Mouse (Mus musculus): Measurements from ENCODE around the gene Sfrp2. TPM values are rescaled to one million over a fixed set of nuclear protein-coding genes. Genes with fewer than 3 reads are reported as not detected.

Sfrp2 gene
- not detected in 2 replicates for total RNA-seq (2017)

DNA sequence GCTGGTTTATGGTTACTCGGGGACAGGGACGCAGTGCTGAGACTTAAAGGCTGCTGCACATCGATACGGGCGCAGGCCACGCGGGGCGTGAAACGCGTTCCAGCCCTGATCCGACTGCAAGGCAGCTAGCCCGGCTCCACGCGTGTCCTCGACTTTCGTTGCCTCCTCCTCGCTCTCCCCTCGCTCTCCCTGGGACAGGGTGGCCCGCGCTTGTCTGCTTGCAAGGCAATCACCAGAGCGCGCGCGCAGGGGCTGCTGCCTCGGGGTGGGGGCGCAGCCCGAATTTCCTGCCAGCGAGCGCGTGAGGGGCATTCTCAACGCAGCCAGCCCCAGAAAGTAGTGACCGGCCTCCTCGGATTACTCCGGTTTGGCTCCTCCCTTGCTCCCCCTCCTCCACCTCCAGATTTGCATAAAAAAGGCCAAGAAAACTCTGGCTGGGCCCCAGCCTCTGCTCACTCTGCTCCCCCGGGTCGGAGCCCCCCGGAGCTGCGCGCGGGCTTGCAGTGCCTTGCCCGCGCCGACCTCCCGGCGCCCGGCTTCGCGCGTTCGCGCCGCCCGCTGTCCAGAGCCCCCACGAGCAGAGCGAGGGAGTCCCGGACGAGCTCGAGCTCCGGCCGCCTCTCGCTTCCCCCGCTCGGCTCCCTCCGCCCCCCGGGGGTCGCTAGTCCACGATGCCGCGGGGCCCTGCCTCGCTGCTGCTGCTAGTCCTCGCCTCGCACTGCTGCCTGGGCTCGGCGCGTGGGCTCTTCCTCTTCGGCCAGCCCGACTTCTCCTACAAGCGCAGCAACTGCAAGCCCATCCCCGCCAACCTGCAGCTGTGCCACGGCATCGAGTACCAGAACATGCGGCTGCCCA is at the start of gene Sfrp2:
Gene Sfrp2 (plus strand): TSS at position 451 of the 855 bp plus-strand sequence.
- no peak for ATAC-seq (ENCODE audit: extremely low read depth, insufficient number of reproducible peaks, low FRiP score, poor library complexity, severe bottlenecking)

DNA sequence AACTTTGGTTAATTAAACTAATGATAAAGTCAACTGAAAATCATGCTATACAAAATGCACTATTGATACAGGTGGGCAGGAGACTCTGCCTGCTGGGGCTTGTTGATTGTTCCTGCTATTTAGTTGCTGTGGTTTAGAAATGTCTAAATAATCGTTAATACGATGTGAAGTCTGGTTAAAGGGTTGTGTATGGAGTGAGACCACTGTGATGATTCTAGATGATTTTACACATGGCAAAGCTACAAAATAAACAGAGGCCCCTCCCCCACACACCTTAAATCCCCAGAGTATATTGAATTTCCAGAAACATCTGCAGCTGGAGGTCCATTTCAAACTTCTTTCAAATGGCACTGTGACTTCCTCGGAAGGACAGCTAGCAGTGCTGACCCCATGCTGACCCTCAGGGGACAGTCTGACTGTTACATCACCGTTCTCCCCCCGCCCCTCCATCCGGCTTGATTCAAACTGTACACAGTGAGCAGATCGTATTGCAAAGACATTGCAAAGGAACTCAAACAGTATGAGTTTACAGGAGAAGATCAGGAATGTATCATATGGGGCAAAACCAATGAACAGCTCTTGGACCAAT is 48.4 kb upstream of the Sfrp2 start:
- no peak for ATAC-seq (ENCODE audit: extremely low read depth, insufficient number of reproducible peaks, low FRiP score, poor library complexity, severe bottlenecking)

DNA sequence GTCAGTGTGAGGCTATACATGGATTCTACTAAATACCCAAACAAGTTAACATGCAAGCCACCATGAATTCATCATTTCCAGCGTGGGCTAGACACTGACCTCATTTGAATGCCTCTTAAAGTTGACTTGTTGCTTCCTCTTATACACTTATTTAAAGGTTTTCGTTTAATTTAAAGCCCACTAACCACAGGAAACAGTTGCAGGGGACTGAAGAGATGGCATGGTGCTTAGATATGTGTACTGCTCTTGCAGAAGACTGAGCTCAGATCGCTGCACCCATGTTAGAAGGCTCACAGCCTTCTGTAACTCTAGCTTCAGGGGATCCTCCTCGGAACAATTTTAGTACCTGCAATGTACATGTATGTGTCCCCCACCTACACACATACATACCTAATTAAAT is 47.5 kb upstream of the Sfrp2 start:
- ATAC-seq (ENCODE audit: extremely low read depth, insufficient number of reproducible peaks, low FRiP score, poor library complexity, severe bottlenecking), result no peak

DNA sequence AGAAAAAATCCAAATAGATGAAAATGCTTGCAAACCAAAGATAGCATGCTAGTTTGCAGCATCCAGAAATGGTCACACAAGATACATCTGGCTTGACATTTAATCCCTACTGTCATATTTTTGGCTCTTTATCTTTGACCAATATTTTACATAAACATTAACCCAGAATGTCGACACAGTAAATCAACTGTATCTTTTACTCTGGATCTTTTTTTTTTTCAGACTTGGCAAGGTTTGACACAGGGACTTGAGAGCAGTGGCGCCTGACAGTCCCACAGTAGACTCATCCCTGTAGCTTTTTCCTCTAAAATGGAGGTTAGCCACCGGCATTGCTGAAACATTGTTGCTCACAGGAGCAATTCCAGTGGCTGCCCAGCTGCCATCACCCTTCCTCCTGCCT is 37.9 kb upstream of the Sfrp2 start:
- ATAC-seq (ENCODE audit: extremely low read depth, insufficient number of reproducible peaks, low FRiP score, poor library complexity, severe bottlenecking), result no peak

DNA sequence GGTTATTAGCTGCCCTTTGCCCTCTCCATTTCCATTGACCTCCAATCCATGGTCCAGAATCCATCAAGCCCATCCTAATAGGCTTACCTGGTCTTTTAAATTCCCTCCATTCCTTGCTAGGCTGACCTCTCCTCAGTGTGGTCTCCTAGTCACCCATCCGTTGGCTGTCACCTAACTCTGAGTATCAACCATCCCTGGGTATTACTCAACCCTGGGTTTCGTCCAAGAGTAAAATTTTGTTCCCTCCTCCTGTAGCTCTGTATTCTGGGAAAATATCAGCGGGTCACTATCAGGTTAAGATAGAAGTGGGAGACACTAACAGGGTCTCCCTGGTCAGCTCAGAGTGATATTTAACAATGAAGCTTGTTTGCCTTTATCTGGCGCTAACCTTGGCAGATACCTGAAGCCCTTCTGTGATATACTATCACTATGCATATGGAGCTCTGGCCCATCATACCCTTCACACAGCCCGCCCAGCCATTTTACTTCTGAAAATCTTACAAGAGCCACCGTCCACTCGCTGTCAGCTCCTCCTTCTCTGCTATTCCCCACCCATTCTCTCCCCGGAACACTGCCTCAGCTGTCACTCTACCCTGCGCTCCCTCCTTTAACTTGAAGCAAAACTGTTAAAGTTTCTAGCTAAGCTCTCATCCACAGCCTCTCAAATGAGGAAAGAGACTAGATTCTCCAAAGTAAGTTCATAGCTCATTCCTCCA is 37.3 kb upstream of the Sfrp2 start:
- ATAC-seq (ENCODE audit: extremely low read depth, insufficient number of reproducible peaks, low FRiP score, poor library complexity, severe bottlenecking), result no peak

DNA sequence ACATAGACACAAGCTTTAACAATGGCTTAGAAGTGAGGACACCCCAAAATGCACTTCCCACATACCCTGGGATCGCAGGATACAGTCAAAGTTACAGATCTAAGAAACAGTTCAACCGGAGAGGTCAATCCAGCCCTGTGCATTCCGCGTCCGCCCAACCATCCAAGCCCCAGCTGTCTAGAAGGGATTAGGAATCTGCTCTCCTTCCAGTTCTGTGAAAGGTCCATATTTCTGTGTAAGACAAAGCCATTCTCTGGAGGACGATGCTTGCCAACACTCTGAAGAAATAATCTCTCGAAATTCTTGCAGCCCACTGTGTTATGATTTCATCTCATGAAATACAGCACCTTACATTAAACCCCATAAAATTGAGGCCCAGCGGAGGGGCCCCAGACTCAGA is 32.1 kb upstream of the Sfrp2 start:
- ATAC-seq (ENCODE audit: extremely low read depth, insufficient number of reproducible peaks, low FRiP score, poor library complexity, severe bottlenecking), result no peak

DNA sequence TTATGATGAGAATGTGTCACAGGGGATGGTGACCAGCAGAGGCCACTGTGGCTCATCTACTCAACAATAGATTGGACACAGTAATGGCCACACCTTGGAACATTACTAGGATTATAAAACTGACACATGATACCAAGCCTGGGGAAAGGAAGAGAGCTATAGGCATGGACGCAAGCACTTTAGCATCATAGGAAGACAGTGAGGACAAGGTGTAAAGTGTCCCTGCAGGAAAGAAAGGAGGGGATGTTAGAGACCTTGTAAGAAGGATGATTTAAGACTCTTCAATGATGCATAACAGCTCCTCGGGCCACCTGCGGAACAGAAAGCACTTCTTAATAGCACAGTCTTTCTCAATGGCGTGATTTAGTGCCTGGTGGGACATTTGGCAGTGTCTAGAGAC is 29.1 kb upstream of the Sfrp2 start:
- no peak for ATAC-seq (ENCODE audit: extremely low read depth, insufficient number of reproducible peaks, low FRiP score, poor library complexity, severe bottlenecking)

DNA sequence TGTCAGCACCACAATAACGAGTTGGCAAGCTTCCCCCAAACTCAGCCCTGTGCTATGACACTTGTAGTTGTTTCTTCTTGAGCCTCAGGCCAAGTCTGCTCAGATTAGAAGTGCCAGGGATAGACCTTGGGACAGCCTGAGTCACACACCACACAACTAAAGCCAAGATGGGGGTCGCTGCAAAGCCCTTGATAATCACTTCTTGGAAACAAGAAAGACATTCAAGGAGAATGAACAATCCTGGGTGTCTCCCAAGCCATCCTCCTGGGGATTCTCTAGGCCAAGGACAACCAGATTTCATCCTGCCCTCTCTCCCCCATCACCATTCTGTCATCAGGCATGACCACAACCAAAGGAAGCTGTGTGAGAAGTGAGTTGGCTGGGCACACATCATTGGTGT is 25.9 kb upstream of the Sfrp2 start:
- no peak for ATAC-seq (ENCODE audit: extremely low read depth, insufficient number of reproducible peaks, low FRiP score, poor library complexity, severe bottlenecking)

DNA sequence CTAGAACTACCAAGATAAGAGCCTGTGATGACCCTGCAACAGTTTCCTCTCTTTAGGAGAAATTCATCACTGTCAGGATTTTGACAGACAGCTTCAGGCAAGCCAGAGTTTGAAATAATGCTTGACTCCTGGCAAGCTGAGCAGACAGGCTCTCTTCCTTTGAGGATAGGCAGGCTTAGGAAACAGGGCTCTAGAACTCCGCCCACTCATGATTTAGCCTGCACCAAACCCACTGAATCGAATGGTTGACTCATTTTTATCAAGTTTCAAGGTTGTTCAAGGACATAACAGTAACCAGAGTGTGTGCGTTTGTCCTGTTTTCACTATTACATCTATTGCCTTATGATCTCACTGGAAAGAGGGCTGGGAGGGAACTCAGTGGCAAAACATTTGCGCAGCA is 18.8 kb upstream of the Sfrp2 start:
- no peak for ATAC-seq (ENCODE audit: extremely low read depth, insufficient number of reproducible peaks, low FRiP score, poor library complexity, severe bottlenecking)

DNA sequence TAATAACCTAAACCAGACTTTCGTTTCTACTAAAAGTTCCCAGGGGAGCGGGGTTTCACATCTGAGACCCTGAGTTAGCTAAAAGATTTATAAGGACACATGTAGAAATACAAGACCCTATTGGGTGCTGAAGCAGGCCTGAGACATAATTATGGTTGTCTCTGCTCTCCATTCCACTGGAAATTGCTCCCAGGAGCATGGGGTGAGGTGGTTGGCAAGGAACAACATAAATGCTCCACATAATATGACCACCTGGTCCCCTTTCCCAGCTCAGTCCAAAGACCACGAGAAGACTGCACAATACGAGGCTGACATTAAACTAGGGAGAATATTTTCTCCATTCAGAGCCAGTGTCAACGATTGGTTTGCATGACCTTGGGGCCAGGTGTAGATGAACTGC is 18.2 kb upstream of the Sfrp2 start:
- ATAC-seq (ENCODE audit: extremely low read depth, insufficient number of reproducible peaks, low FRiP score, poor library complexity, severe bottlenecking), result no peak

DNA sequence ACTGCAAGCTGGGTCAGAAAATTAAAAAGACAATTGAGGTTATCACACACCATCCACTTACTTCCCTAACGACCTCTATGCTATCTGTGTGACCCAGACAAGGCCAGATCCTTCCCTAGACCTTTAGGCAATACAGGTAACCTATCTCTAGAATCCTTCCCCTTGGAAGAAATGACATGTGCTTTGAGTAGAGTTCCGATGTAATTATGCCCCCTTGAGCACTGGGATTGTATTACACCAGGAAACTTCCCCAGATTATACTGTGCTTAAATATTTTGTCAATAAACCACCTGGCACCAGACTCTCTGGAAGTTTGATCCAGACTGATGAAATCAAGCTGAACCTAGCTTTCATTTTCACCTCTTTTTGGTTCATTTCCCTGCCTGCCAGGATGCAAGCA is 14.5 kb upstream of the Sfrp2 start:
- no peak for ATAC-seq (ENCODE audit: extremely low read depth, insufficient number of reproducible peaks, low FRiP score, poor library complexity, severe bottlenecking)

DNA sequence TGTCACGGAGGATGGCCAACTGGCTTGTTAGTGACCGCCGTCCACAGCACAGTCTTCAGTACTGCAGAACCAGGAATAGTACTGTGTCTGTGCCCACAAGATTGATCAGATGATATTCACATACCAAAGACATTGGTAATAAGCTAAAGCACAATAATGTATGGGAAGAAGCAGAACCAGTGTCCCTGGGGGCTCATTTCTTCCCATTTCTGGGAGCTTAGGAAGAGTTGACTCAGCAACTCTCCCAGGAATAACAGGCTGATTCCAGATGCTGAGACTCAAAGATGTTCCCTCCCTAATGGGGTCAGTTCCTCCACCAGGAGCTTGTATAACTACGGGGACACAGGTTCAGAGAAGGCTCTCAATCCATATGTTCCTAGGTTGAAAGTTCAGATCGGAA is 13.9 kb upstream of the Sfrp2 start:
- no peak for ATAC-seq (ENCODE audit: extremely low read depth, insufficient number of reproducible peaks, low FRiP score, poor library complexity, severe bottlenecking)

DNA sequence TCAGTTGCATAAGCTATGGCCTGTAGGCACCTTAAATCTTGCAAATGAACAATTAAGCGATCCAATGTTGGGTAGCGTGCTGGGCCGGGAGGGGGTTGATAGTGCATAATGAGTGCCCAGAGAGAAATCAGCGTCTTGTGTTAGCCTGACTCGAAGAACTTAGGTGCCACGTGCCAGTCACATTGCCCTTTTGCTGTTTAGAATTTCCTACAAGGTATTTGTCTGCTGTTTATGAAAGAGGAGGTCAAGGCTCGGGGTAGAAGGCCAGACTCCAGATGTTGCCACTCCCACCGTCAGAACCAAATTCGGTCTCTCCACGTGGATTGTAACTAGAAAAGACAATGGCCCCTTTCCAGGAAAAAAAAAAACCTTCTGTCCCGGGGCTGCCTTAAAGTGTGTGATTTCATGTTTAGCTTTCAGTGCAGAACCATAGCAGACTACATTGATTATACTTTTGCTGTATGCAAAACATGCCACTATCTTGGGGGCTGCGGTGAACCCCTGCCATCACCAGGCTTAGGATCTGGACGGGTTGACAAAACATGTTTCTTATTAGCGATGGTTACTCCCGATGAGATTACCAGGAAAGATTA is 11.0 kb upstream of the Sfrp2 start:
- no peak for ATAC-seq (ENCODE audit: extremely low read depth, insufficient number of reproducible peaks, low FRiP score, poor library complexity, severe bottlenecking)

DNA sequence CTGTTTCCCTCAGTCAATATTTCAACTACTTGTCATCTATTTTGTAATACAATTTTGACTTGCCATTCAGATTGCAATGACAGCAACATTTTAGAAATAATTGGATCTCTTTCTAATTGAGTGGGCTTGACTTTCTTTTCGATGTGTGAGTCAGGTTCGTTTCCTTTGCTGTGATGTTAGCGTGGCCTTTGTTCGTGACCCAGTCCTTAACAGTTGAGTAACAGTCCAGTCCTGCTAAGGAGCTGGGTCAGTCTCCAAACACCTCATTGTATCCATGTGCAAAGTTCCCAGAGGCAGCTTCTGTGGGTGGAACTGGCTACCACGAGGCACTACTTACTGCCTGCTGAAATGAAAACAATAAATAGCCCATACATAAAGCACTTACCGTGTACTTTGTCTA is 10.5 kb upstream of the Sfrp2 start:
- no peak for ATAC-seq (ENCODE audit: extremely low read depth, insufficient number of reproducible peaks, low FRiP score, poor library complexity, severe bottlenecking)

DNA sequence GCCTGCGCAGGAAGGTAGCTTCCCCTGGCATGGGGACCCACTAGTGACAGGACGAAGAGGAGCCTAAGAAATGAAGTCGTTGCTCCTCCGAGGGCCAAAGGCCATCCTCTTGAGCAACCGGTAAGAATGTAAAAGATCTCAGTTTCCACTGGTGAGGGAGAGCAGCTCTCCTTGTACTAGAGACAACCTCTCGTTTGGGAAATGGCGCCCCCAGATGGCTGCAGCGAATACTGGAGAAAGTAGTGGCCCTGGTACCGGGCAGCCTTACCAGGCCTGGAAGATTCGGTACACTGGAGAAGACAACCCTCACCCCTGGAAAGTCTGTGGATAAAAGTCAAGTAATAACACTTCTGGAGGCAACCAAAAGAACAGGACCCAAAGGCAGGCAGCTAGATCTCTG is 3.8 kb upstream of the Sfrp2 start:
- no peak for ATAC-seq (ENCODE audit: extremely low read depth, insufficient number of reproducible peaks, low FRiP score, poor library complexity, severe bottlenecking)

DNA sequence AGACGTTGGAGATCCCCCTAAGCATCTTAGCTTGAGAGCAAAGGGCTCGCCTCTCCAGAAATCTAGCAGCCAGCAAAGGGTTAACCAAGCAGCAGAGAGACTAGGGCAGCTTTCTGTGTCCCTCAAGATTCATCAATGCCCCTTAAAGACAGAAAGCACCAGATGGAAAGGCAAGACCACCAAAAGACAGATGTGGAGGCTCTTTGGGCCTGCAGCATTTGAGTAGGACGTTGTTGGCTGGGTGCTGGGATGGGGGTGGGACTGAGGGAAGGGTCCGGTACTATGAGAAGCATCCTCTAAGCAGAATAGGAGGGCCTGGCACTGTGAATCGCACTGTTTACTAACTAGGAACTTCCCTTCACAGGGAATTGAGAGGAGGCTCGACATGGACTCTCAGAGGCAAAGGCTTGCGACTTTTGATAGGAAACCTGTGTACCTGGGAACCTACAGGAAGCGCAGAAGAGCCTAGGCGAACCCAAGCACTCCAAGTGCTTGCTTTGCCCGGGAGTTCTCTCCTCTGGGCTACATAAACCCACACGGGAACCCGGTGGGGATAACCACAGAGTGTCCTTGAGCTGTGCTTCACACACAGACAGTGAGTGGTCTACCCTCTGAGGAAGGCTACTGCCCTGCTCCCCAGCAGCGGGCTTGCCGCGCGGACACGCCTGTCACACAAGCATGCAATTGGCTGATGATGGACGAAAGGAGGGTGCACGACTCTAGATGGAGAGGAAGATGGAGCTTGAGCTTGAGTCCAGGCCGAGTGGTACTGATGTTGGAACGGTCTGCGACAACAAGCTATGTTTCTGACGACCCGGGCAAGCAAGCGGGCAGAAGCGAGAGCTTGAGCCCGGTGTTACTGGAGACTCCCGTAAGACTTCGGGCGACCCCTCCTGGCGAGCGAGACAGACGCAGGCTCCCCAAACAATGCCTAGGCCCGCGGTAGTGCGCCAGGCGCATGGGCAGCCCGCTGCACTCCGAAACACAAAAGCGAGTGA is 2.3 kb upstream of the Sfrp2 start:
- no peak for ATAC-seq (ENCODE audit: extremely low read depth, insufficient number of reproducible peaks, low FRiP score, poor library complexity, severe bottlenecking)

DNA sequence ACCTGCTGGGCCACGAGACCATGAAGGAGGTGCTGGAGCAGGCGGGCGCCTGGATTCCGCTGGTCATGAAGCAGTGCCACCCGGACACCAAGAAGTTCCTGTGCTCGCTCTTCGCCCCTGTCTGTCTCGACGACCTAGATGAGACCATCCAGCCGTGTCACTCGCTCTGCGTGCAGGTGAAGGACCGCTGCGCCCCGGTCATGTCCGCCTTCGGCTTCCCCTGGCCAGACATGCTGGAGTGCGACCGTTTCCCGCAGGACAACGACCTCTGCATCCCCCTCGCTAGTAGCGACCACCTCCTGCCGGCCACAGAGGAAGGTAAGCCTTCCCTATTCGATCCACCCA is 577 bp downstream of the Sfrp2 start:
- ATAC-seq (ENCODE audit: extremely low read depth, insufficient number of reproducible peaks, low FRiP score, poor library complexity, severe bottlenecking), result no peak

DNA sequence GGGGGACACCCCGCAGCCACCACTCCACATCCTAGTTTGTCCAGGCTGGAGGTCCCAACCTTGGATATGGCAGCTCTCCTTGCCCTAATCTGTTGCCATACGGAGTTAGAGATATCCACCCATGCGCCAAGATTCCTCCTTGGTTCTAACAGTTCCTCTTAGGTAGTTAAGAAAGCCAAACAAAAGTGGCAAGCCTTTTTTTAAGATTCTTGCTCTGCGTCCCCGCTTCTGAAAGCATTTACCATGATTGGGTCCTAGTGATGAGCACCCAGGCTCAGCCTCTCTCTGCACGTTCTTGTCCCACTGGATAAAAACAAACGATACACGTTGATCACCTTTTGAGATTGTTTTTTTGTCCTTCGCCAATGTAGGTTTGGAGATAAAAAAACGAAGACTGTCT is 1.0 kb downstream of the Sfrp2 start:
- ATAC-seq (ENCODE audit: extremely low read depth, insufficient number of reproducible peaks, low FRiP score, poor library complexity, severe bottlenecking), result no peak
